Comparison of ENCODE assay signal across 9 mouse cellular contexts in the genomic region with DNA sequence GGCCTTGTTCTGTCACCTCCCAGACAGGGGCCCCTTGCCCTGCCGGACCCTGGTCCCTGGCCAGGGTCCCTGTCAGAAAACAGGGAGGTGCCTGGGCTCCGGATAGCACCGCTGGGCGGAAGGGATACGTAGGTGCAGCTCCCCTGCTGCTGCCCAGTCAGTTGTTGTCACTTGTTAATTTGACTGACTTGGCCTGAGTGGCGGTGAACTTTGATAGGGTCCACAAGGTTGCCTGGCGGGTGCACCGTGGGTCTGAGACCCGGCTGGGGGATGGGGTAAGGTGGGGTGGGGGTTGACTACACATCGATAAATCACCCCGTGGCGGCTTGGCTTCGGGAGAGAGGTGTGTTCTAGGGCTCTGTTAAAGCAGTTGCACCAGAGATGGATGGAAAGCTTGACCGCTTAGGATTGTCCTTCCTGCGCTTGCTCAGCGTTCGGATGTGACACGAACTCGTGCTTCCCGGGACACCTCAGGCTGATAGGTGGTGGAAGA. TPM values are rescaled to one million over a fixed set of nuclear protein-coding genes. Genes with fewer than 3 reads are reported as not detected.
DNase-seq lines count a peak whose midpoint lies in the region; ATAC-seq and TF ChIP-seq lines count a peak whose summit lies in the region.
"Had no signal": no experiment of that assay in that cellular context is flagged by ENCODE, and none has a peak within 500 bp of the region (broad histone marks: within the 10 kb centered on the region; RNA-seq: fewer than 3 reads in every experiment).

No protein-coding gene starts in this region.

- H3K9me3 ChIP-seq in embryonic facial prominence, embryonic 12.5 days = no peaks in the 10 kb centered on the region
- H3K9me3 ChIP-seq in limb, embryonic 11.5 days (ENCODE audit: control insufficient read depth, low read length) = no peaks in the 10 kb centered on the region
- no peaks in the 10 kb centered on the region for H3K9me3 ChIP-seq in midbrain, embryonic 15.5 days

- peak overlapping the region; percentile 81 for H3K27ac ChIP-seq in gastrocnemius, adult 2 months
- H3K27ac ChIP-seq in embryonic facial prominence, embryonic 12.5 days = peak overlapping the region; percentile 74; the same call in 1 of the 2 replicates
- H3K27ac ChIP-seq in limb, embryonic 11.5 days (replicated peaks; ENCODE audit: low read depth, low read length) = no peak overlapping the region
- peak overlapping the region; percentile 70 for H3K27ac ChIP-seq in midbrain, embryonic 15.5 days

- H3K4me3 ChIP-seq in gastrocnemius, adult 2 months = peak overlapping the region; percentile 75
- peak overlapping the region; percentile 87 for H3K4me3 ChIP-seq in embryonic facial prominence, embryonic 12.5 days
- H3K4me3 ChIP-seq in limb, embryonic 11.5 days (ENCODE audit: low read depth, low read length) = peak overlapping the region; percentile 71
- peak overlapping the region; percentile 65 for H3K4me3 ChIP-seq in midbrain, embryonic 15.5 days

- POLR2A ChIA-PET in Patski (lab: Charles Lee) = no interaction called here

- in situ Hi-C loops in Patski (cut with MboI; ENCODE audit: low pct_unique_long_range_greater_than_20kb) = no loop called here

- CTCF ChIA-PET in Patski (lab: Charles Lee) = interaction anchor here (1.1 kb wide), 1 partner anchor 31 kb away, joined by 3 read pairs; no protein-coding TSS in a partner anchor

- intact Hi-C loops in gastrocnemius, adult 2 months (cut with DNase I) = no loop called here
- intact Hi-C loops in heart, postnatal 14 days (cut with DNase I) = no loop called here

- H3K4me2 ChIP-seq in embryonic facial prominence, embryonic 12.5 days (replicated peaks) = peak overlapping the region; percentile 89
- H3K4me2 ChIP-seq in limb, embryonic 11.5 days (ENCODE audit: low read depth, severe bottlenecking) = peak overlapping the region; percentile 70
- H3K4me2 ChIP-seq in midbrain, embryonic 15.5 days = peak overlapping the region; percentile 89

- no peaks in the 10 kb centered on the region for H3K27me3 ChIP-seq in Patski
- H3K27me3 ChIP-seq in embryonic facial prominence, embryonic 12.5 days = no peaks in the 10 kb centered on the region
- H3K27me3 ChIP-seq in limb, embryonic 11.5 days (ENCODE audit: control insufficient read depth, insufficient read depth, low read length) = no peaks in the 10 kb centered on the region
- H3K27me3 ChIP-seq in midbrain, embryonic 15.5 days (replicated peaks) = no peaks in the 10 kb centered on the region

- no peak for TF ChIP-seq CTCF in gastrocnemius, adult 2 months (IDR thresholded peaks at IDR 0.05)
- TF ChIP-seq CTCF in Patski (IDR thresholded peaks at IDR 0.05) = no peak

- no peak for DNase-seq in gastrocnemius, adult 2 months
- no peak for DNase-seq in gastrocnemius, adult 18-20 months (ENCODE audit: low spot score)
- DNase-seq in Patski (ENCODE audit: low read depth, low spot score) = no peak
- peak; percentile 7 to 9 for DNase-seq in heart, postnatal 14 days
- no peak for DNase-seq in limb, embryonic 11.5 days (ENCODE audit: low spot score)

- H3K9ac ChIP-seq in embryonic facial prominence, embryonic 12.5 days = peak overlapping the region; percentile 82
- peak overlapping the region; percentile 76 for H3K9ac ChIP-seq in limb, embryonic 11.5 days (ENCODE audit: low read length)
- peak overlapping the region; percentile 62 for H3K9ac ChIP-seq in midbrain, embryonic 15.5 days

- H3K36me3 ChIP-seq in embryonic facial prominence, embryonic 12.5 days = no peaks in the 10 kb centered on the region
- H3K36me3 ChIP-seq in limb, embryonic 11.5 days (ENCODE audit: control insufficient read depth, insufficient read depth, low read length) = no peaks in the 10 kb centered on the region
- no peaks in the 10 kb centered on the region for H3K36me3 ChIP-seq in midbrain, embryonic 15.5 days (replicated peaks)

- ATAC-seq in Patski = peak; percentile 38
- peak; percentile 36; the same call in 1 of the 2 replicates for ATAC-seq in embryonic facial prominence, embryonic 12.5 days (ENCODE audit: insufficient number of reproducible peaks, insufficient read depth, low FRiP score, low TSS enrichment)
- ATAC-seq in limb, embryonic 11.5 days (ENCODE audit: insufficient number of reproducible peaks, low FRiP score, low TSS enrichment, low read depth) = peak; percentile 74
- peak; percentile 65 for ATAC-seq in midbrain, embryonic 15.5 days (replicated peaks)
- no peak; the same call in 1 of the 2 replicates for ATAC-seq in monocyte, adult 5-6 weeks (replicated peaks; ENCODE audit: insufficient number of reproducible peaks, low FRiP score, low TSS enrichment, poor library complexity, severe bottlenecking)

- WGBS in embryonic facial prominence, embryonic 12.5 days = under 1% methylated on average over 20 of the region's 20 CpGs
- WGBS in limb, embryonic 11.5 days = under 1% methylated on average over 20 of the region's 20 CpGs
- WGBS in midbrain, embryonic 15.5 days = 0% methylated on average over 20 of the region's 20 CpGs

- peaks cover 17% of the 10 kb centered on the region for H3K4me1 ChIP-seq in embryonic facial prominence, embryonic 12.5 days
- peaks cover 14% of the 10 kb centered on the region for H3K4me1 ChIP-seq in limb, embryonic 11.5 days (ENCODE audit: control insufficient read depth, insufficient read depth, low read length)
- peaks cover 23% of the 10 kb centered on the region for H3K4me1 ChIP-seq in midbrain, embryonic 15.5 days

RNA-seq across cellular contexts. Expression of gene Reck, which starts 0.6 kb away (rescaled TPM):
- 1 to 10 TPM; 1.6 to 3.6 TPM for total RNA-seq in gastrocnemius, adult 2 months (2021)
- 1 to 10 TPM; 2.0 to 2.3 TPM for total RNA-seq in gastrocnemius, adult 18-20 months (2021)
- 3.5 TPM for polyA plus RNA-seq in Patski (2021)
- 30.4 and 33.9 TPM in 2 replicates for polyA plus RNA-seq in embryonic facial prominence, embryonic 12.5 days (2016; fragmentation: Nextera tagmentation; extraction: Ambion mirVana)
- 10 to 100 TPM in 1 of 2 experiments, 1 to 10 TPM in 1; 8.1 to 10.1 TPM for total RNA-seq in heart, postnatal 14 days (2021)
- polyA plus RNA-seq in limb, embryonic 11.5 days (2014; fragmentation: Nextera tagmentation; extraction: Ambion mirVana) = 25.7 and 26.1 TPM in 2 replicates
- 6.7 and 7.0 TPM in 2 replicates for polyA plus RNA-seq in midbrain, embryonic 15.5 days (2015; fragmentation: Nextera tagmentation; extraction: Ambion mirVana)
- total RNA-seq in monocyte, adult 5-6 weeks (2017) = 0.38 to 6.1 TPM (median 4.6 TPM) in 3 replicates

RNA-seq across cellular contexts. Expression of gene Olfr155, which starts 24.6 kb away (rescaled TPM):
- total RNA-seq in gastrocnemius, adult 2 months (2021) = not detected
- not detected for total RNA-seq in gastrocnemius, adult 18-20 months (2021)
- not detected for polyA plus RNA-seq in Patski (2021)
- polyA plus RNA-seq in embryonic facial prominence, embryonic 12.5 days (2016; fragmentation: Nextera tagmentation; extraction: Ambion mirVana) = 0.18 TPM in 1 of 2 replicates, not detected in the other
- total RNA-seq in heart, postnatal 14 days (2021) = not detected
- not detected in 2 replicates for polyA plus RNA-seq in limb, embryonic 11.5 days (2014; fragmentation: Nextera tagmentation; extraction: Ambion mirVana)
- not detected in 2 replicates for polyA plus RNA-seq in midbrain, embryonic 15.5 days (2015; fragmentation: Nextera tagmentation; extraction: Ambion mirVana)
- total RNA-seq in monocyte, adult 5-6 weeks (2017) = not detected in 3 replicates
- total RNA-seq: layer of hippocampus, postnatal 25 days had no signal

RNA-seq across cellular contexts. Expression of gene Olfr157, which starts 36.0 kb away (rescaled TPM):
- not detected for total RNA-seq in gastrocnemius, adult 2 months (2021)
- total RNA-seq in gastrocnemius, adult 18-20 months (2021) = not detected
- not detected for polyA plus RNA-seq in Patski (2021)
- 0.08 TPM in 1 of 2 replicates, not detected in the other for polyA plus RNA-seq in embryonic facial prominence, embryonic 12.5 days (2016; fragmentation: Nextera tagmentation; extraction: Ambion mirVana)
- not detected for total RNA-seq in heart, postnatal 14 days (2021)
- not detected in 2 replicates for polyA plus RNA-seq in limb, embryonic 11.5 days (2014; fragmentation: Nextera tagmentation; extraction: Ambion mirVana)
- not detected in 2 replicates for polyA plus RNA-seq in midbrain, embryonic 15.5 days (2015; fragmentation: Nextera tagmentation; extraction: Ambion mirVana)
- not detected in 3 replicates for total RNA-seq in monocyte, adult 5-6 weeks (2017)
- total RNA-seq: layer of hippocampus, postnatal 25 days had no signal

RNA-seq across cellular contexts. Expression of gene Olfr156, which starts 52.3 kb away (rescaled TPM):
- not detected for total RNA-seq in gastrocnemius, adult 2 months (2021)
- total RNA-seq in gastrocnemius, adult 18-20 months (2021) = not detected
- not detected for polyA plus RNA-seq in Patski (2021)
- polyA plus RNA-seq in embryonic facial prominence, embryonic 12.5 days (2016; fragmentation: Nextera tagmentation; extraction: Ambion mirVana) = 0.09 and 0.31 TPM in 2 replicates
- total RNA-seq in heart, postnatal 14 days (2021) = not detected
- 0.16 and 0.34 TPM in 2 replicates for polyA plus RNA-seq in limb, embryonic 11.5 days (2014; fragmentation: Nextera tagmentation; extraction: Ambion mirVana)
- not detected in 2 replicates for polyA plus RNA-seq in midbrain, embryonic 15.5 days (2015; fragmentation: Nextera tagmentation; extraction: Ambion mirVana)
- not detected in 3 replicates for total RNA-seq in monocyte, adult 5-6 weeks (2017)
- total RNA-seq: layer of hippocampus, postnatal 25 days had no signal

Comparison
In these comparisons a context has a peak if more than half of its experiments do, and no peak if none do; other contexts are left out.
1. DNase-seq: peak in heart, postnatal 14 days (2 of 2); none in gastrocnemius, adult 2 months (single experiment), gastrocnemius, adult 18-20 months (single experiment), Patski (single experiment) and limb, embryonic 11.5 days (single experiment).
2. Peak in every context shown above with its lines, with median percentiles within 50 percentile points of each other: H3K4me3 ChIP-seq, H3K4me2 ChIP-seq and H3K9ac ChIP-seq.